Mouse (Mus musculus): Measurements from ENCODE around the gene Odf3l2. TPM values are rescaled to one million over a fixed set of nuclear protein-coding genes. Genes with fewer than 3 reads are reported as not detected.

The Odf3l2 gene
- total RNA-seq, 2 experiments from 2014 or later = 56.6 to 180 TPM

DNA sequence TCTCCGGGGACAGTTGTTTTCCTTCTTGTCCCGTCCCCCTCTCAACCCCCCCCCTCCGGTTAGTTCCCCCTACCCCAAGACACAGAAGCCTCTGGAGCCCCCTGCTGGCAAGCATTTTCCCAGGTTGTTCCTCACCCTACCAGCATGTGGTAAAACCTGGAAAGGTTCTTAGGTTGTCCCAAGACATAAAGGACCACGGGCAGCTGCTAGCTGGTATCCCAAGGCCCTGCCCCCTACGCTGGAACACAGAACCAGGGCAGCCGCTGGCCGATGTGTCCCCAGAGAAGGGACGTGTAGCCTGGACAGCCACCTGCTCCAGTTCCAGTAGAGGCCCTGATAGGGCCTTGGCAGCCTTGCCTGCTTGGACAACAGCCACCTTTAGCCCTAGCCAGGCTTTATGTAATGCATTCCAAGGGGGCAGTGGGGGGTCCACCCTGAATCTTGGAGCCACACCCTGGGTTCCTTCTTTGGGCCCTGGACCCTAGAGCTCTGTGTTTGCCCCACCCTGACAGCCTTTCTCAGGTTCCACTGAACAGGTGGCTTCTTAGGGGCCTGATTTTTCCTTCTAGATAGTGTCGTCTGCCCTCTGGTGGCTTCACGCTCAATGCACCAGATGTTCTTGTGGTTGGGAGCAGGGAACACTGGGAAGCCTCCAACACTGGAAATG lies 37.5 kb upstream of the Odf3l2 start:
- intact Hi-C loops (cut with DNase I) = loop anchor here (2.0 kb wide), 1 partner anchor 22 kb away; the partner anchor contains the start of gene Bsg
- H3K4me3 ChIP-seq = peak overlapping the region; percentile 98
- H3K27ac ChIP-seq = peak overlapping the region; percentile 99
- DNase-seq = peak; percentile 86
- peak; percentile 64 for TF ChIP-seq CTCF (IDR thresholded peaks at IDR 0.05)

DNA sequence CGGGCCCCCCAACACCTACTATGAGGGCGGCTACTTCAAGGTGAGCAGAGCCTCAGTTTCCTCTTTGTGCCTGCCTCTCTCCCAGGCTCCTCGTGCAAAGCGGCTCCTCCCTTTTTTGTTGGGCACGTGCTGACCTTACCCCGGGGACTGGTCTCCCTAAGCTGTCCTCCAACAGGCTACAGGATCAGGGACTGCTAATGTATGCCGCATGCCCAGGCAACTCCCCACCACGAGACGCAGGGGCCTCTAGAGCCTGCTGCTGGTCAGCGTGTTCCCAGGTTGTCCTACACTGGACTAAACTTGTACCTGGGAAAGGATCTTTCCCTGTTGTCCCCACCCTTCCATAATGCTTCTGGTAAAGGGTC lies 37.0 kb upstream of the Odf3l2 start:
- Histone ChIP-seq H3K27ac (peak overlapping the region; percentile 99), H3K4me3 (peak overlapping the region; percentile 98)
- peak; percentile 61 for DNase-seq
- no peak for TF ChIP-seq CTCF (IDR thresholded peaks at IDR 0.05)
- intact Hi-C loops (cut with DNase I) = loop anchor here (2.0 kb wide), 1 partner anchor 22 kb away; the partner anchor contains the start of gene Bsg

DNA sequence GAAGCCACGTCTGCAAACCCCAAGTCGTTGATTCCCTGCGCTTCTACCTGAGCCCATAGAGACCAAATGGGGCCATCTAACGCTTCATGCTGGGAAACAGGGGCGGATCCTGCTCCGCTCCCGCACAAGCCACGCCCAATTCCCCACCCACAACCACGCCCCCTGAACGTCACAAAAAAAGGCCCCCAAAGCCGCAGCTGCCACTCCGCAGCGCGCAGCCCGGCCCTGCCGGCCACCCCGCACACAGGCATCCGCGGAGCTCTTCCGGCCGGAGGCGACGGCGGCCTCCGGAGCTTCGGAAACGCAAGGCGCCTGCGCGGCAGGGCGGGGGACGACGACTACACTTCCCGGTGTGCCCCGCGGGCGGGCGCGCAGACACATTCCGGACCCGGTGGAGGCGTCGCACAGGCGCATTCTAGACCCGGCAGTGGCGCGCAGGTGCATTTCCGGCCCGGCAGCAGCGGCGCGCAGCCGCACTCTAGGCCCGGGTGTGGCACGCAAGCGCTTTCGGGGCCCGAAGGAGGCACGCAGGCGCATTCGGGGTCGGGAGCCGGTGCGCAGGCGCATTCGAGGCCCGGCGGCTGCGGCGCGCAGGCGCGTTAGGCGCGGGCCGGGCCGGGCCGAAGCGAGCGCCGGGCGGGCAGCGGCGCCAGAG lies 36.2 kb upstream of the Odf3l2 start, which contains the start of gene Cdc34:
Gene Cdc34, plus strand, starts transcription at position 605 of the 655 bp plus-strand sequence.
- intact Hi-C loops (cut with DNase I) = loop anchor here (2.0 kb wide), 1 partner anchor 23 kb away; the partner anchor contains the start of gene Bsg

DNA sequence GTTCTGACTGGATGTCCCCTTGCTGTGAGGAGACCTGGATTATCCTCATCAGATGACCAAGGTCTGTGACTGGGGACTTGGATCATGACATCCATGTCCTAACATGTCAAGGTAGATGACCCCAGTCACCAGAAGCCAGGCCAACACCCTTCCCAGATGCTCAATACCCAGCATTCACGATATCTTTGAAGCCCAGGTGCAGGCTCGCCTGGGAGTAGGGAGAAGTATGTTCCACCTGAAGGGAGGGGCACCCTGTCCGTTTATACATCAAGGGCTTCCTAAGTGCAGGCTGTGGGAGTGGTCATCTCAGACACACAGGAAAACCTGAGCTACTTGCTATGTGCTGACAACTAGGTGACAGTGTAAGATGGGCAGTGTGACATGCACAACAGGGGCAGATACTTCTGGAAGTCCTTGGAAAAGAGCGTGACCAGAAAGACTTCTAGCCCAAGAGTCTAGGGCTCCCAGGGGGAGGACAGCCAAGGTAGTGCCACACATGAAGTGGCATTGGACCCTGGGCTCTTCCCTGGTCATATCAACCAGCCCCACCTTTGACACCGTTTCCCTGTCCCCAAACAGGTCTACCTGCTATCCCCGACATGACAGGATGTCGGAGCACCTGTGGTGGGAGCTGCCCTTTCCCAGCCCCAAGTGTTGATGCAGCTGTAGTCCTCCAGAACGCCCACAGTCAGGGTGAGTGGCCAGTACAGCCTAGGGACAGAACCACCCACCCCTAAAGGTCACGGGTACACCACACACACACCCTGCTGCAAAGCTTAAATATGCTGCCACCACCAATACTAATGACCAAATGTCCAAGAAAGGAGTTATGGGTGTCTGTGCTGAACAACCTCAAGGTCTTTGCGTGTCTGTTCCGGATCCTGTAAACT lies 35.3 kb upstream of the Odf3l2 start:
- Histone ChIP-seq H3K27ac (peak overlapping the region; percentile 94), H3K4me3 (peak overlapping the region; percentile 98)
- intact Hi-C loops (cut with DNase I) = no loop called here
- no peak for DNase-seq
- TF ChIP-seq CTCF (IDR thresholded peaks at IDR 0.05) = no peak

More for the DNA sequence above, 36.2 kb upstream of the Odf3l2 start, which contains the start of gene Cdc34:
- peak; percentile 37; the same call in 1 of the 2 replicates for TF ChIP-seq CTCF (IDR thresholded peaks at IDR 0.05)
- H3K4me3 ChIP-seq = peak within 1 kb of the TSS; percentile 98
- H3K27ac ChIP-seq = peak within 1 kb of the TSS; percentile 99
- peak; percentile 100 for DNase-seq

DNA sequence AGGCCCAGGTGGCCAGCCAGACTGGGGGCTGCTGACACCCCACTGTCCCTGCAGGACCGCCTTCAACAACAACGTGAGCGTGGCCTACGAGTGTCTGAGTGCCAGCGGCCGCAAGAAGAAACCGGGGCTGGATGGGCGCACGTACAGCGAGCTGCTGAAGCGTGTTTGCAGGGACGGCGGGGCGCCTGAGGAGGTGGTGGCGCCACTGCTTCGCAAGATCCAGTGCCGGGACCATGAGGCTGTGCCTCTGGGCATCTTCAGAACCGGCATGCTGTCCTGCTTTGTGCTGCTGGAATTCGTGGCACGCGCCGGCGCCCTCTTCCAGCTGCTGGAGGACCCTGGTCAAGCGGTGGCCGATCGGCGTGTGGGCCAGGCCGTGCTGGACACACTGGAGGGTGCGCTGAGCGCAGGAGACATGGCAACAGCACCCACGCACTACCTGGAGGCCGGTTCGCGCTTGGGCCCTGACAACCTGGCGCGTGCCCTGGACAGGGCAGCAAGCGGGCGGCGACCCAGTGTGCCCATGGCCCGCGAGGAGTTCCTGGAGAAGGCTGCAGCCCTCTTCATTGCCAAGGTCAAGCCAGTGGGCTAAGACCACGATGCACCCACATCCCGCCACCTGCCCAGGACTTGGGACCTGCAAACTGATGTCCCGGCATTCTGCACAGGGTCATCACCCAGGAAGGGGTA lies 30.0 kb upstream of the Odf3l2 start:
- no peak for DNase-seq
- no peak for TF ChIP-seq CTCF (IDR thresholded peaks at IDR 0.05)
- no peak overlapping the region for H3K27ac ChIP-seq
- intact Hi-C loops (cut with DNase I) = no loop called here
- H3K4me3 ChIP-seq = no peak overlapping the region

DNA sequence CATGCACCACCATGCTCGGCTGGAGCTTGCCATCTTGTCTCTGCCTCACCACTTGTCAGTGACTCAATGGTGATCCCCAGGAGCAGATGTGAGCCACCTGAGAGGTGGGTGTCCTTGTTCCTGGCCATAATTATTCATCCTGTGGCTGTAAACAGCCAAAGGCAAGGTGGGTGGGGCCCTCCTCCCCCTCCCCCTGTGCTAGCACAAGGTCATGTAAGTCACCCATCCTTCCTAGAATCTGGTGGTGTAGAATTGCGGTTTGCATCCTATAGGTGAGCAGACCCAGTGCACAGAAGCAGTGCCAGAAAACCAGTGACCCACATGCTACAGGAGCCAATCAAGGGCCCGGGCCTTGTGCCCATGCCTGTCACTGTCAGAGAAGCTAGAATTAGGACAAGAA lies 27.5 kb upstream of the Odf3l2 start:
- Histone ChIP-seq H3K27ac (no peak overlapping the region), H3K4me3 (no peak overlapping the region)
- no peak for DNase-seq
- intact Hi-C loops (cut with DNase I) = no loop called here
- TF ChIP-seq CTCF (IDR thresholded peaks at IDR 0.05) = no peak

DNA sequence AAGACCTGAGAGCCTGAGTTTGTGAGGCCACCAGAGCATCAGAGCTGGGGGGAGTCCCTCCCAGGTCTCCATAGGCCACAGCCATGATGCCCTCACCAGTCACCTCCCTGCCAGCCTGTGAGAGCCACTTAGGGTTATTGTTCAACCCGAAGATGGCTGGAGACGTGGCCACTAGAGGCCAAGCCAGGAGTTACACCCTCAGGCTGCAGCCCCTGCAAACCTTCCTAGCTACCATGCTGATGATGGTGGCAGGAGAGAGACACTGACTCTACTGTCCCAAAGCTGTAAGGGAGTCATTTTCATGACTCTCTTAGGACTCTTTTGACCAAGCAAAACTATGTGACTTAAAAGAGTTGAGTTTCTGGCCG lies 26.5 kb upstream of the Odf3l2 start:
- DNase-seq = no peak
- TF ChIP-seq CTCF (IDR thresholded peaks at IDR 0.05) = no peak

DNA sequence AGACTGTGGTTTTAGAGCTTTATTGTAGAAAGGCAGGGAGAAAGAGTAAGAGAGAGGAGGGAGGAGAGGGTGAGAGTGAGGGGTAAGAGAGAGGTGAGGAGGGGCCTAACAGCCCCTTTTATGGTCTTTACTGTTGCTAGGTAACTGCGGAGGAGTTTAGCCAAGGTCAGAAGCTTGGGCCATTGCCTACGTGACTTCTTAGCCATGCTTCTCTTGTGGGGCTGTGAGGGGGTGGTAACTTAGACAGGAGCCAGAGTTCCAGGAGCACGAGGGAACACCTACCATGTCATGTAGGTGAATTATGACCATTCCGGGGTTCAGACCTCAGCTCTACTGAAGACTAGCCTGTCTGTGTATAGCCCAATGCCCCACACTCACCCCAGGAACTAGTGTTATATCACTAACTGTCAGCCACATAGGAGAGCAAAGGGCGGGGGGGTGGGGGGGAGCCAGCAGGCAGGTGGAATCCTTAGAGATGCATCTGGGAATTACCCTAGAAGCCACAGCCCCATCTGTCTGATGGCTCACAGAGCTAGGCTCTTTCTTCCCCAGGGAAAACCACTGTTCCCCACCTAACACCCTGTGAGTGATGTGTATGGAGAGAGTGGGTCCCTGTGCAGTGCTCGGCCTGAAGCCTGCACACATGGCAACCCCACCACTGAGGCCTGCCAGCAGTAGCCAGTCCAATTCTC lies 26.0 kb upstream of the Odf3l2 start:
- no peak for TF ChIP-seq CTCF (IDR thresholded peaks at IDR 0.05)

More for the DNA sequence above, 26.5 kb upstream of the Odf3l2 start:
- intact Hi-C loops (cut with DNase I) = no loop called here
- no peak overlapping the region for H3K27ac ChIP-seq
- H3K4me3 ChIP-seq = no peak overlapping the region

DNA sequence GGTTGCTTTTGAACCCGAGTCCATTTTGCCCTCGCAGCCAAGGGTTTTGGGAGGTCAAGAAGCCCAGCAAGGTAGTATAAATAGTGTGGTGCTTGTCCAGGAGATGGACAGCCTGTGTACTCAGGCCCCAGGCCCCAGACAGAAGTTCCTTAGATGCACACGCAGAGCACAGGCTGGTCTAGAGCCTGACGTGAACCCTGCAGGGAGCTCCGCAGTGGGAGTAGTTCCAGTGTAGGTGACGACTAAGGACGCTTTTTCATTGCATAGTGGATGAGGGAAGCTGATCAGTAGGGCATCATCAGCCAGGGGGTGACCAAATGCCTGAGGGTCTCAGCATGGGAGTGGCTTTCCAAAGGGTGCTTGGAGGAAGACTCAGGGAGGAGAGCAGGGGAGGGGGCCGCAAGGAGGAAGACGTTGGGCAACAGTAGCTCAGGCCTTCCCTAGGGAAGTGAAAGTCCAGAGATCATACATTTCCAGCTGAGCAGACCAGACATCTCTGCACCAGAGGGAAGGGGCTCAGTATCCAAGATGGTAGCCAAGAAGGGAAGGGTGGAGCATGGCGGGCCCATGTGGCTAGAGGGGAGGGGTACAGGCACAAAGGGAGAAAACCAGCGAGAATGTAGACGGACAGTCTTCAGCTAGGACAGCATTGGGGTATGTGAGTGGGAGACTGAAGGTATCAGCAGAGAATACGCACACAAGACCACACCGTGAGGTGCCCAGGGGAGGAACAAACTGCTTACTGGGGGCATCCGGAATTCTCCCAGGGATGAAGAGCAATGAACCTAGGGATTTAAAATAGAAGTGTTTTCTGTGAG lies 24.7 kb upstream of the Odf3l2 start:
- TF ChIP-seq CTCF (IDR thresholded peaks at IDR 0.05) = no peak
- Histone ChIP-seq H3K27ac (peak overlapping the region; percentile 93), H3K4me3 (peak overlapping the region; percentile 86)
- no peak for DNase-seq
- intact Hi-C loops (cut with DNase I) = no loop called here

More for the DNA sequence above, 26.0 kb upstream of the Odf3l2 start:
- Histone ChIP-seq H3K27ac (no peak overlapping the region), H3K4me3 (no peak overlapping the region)
- intact Hi-C loops (cut with DNase I) = no loop called here
- DNase-seq = no peak

DNA sequence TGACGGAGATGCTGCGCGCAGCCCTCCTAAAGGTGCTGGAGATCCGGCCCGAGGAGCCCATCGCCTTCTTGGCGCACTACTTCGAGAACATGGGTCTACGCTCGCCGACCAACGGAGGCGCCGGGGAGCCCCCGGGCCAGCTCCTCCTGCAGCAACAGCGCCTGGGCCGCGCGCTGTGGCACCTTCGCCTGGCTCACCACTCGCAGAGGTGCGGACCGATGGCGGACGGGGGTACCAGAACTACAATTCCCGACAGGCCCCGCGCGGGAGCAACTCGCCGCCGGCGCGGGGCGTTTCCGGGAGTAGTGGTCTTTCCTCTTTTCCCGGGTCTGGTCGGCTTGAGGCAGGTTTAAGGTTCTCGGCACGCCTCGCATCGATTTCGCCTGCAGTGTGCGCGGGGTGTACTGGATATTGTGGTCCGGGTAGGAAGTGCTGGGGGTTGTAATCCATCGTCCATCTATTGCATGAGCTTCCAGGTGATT lies 24.1 kb upstream of the Odf3l2 start:
- DNase-seq = peak; percentile 83
- no peak for TF ChIP-seq CTCF (IDR thresholded peaks at IDR 0.05)
- intact Hi-C loops (cut with DNase I) = loop anchor here (2.0 kb wide), 1 partner anchor 75 kb away; no protein-coding TSS in a partner anchor
- Histone ChIP-seq H3K27ac (peak overlapping the region; percentile 93), H3K4me3 (peak overlapping the region; percentile 86)
